Mouse (Mus musculus) lung, postnatal 4 days (tissue): ENCODE results near the gene Krt1.

Experiments used
- DNase-seq, 2 experiments: peaks; one replicate each; pipeline ENCODE4 v3.0.0; 2021

The Krt1 gene

DNA sequence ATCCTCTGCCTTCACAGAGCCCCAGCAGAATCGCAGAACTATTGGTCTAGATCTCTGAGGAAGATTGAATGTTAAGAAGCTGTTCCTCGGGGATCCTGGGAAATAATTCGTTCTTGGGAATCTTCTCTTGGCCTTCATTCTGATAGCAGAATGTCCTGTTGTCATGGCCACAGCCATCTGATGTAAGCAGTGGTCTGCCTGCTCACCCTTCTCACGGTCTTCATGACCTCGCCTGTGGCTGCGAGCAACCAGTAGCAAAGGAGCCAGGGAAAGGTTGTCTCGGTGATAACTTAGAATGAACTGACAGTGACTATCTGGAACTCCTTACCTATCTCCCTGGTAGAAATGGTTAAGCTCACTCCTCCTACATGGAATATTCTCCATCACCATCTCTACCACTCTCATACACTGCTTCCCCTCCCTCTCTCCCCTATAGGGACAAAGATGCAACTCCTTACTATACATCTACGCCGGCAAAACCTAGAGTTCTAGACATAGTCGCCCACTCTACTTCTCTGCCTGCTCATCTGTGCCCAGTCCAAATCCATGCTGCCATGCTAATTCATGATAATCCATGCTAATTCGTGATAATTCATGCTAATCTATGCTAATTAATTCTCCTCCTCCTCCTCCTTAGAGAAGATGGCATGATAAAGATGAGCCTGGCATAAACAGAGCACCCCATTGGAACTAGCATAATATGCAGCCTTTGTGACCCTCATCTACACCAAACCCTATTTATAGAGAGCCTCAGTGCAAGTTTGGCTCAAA is 47.4 kb downstream of the Krt1 start:
- no peak for DNase-seq

DNA sequence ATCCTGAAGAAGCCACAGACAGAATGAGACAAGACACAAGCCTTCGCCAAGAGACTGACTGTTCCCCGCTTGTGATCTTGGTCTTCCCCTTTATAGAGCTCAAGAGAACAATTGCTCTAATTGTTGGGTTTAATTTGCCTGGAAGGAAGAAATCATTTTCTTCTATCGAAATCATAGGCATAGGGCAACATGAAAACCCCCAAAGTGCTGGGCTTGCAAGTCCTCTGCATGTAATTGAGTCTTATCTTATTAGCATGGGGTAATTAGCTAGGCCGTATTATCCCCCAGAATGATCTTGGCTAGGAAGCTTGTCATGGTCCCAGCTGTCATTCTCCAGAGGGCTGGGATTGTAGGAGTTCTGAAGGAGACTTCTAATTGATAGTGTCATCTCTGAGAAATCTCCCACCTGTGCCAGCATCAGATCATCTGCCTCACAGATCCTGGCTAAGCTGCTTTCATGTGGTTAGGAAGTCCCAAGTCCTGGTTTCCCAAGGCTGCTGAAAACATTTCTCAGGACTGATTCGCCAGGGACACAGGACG is 48.2 kb downstream of the Krt1 start, which contains the start of gene Krt73:
TSS of gene Krt73 (minus strand) at position 51 of the 540 bp plus-strand sequence.
- no peak for DNase-seq
